In genomic region chr7:17149931-17150330, GRCm38 (mm10) we compare ENCODE assay signal across 43 mouse cellular contexts. TPM values are rescaled to one million over a fixed set of nuclear protein-coding genes. Genes with fewer than 3 reads are reported as not detected.
"Had no signal": no experiment of that assay in that cellular context is flagged by ENCODE, and none has a peak within 500 bp of the region (broad histone marks: within the 10 kb centered on the region; RNA-seq: fewer than 3 reads in every experiment).

TSS of gene Ceacam3 (plus strand) at chr7:17150282.

- H3K27ac ChIP-seq: limb, embryonic 10.5 days; limb, embryonic 12.5 days; limb, embryonic 13.5 days; limb, embryonic 15.5 days; liver, embryonic 12.5 days; liver, embryonic 13.5 days; liver, embryonic 14.5 days; liver, embryonic 15.5 days; lung, embryonic 15.5 days; macrophage; midbrain, embryonic 10.5 days; midbrain, embryonic 12.5 days; midbrain, embryonic 13.5 days; midbrain, embryonic 15.5 days; neural tube, embryonic 12.5 days had no signal

- H3K27me3 ChIP-seq: limb, embryonic 12.5 days; limb, embryonic 13.5 days; limb, embryonic 15.5 days; liver, embryonic 12.5 days; liver, embryonic 13.5 days; liver, embryonic 15.5 days; lung, embryonic 15.5 days; megakaryocyte, embryonic 14.5 days; midbrain, embryonic 12.5 days; midbrain, embryonic 13.5 days; midbrain, embryonic 15.5 days; neural tube, embryonic 12.5 days had no signal

- H3K36me3 ChIP-seq: limb, embryonic 10.5 days; limb, embryonic 12.5 days; limb, embryonic 13.5 days; limb, embryonic 15.5 days; liver, embryonic 12.5 days; liver, embryonic 13.5 days; liver, embryonic 15.5 days; lung, embryonic 15.5 days; midbrain, embryonic 10.5 days; midbrain, embryonic 12.5 days; midbrain, embryonic 13.5 days; midbrain, embryonic 15.5 days; neural tube, embryonic 12.5 days had no signal

- H3K4me3 ChIP-seq: limb, embryonic 10.5 days; limb, embryonic 12.5 days; limb, embryonic 13.5 days; limb, embryonic 15.5 days; liver, embryonic 12.5 days; liver, embryonic 13.5 days; liver, embryonic 15.5 days; lung, embryonic 15.5 days; megakaryocyte, embryonic 14.5 days; midbrain, embryonic 10.5 days; midbrain, embryonic 12.5 days; midbrain, embryonic 13.5 days; midbrain, embryonic 15.5 days; myocyte; neural tube, embryonic 12.5 days had no signal

- DNase-seq: left cerebral cortex, postnatal 4 days; liver; liver, embryonic 13.5 days; liver, postnatal 0 days; lung, adult 18-20 months; lung, adult 2 months; lung, embryonic 14.5 days; lung, postnatal 10 days; lung, postnatal 14 days; lung, postnatal 36 days; lung, postnatal 4 days; midbrain, embryonic 14.5 days had no signal

- ATAC-seq: liver, embryonic 12.5 days; liver, postnatal 0 days; lung, postnatal 0 days; midbrain, embryonic 13.5 days; midbrain, embryonic 15.5 days; midbrain, embryonic 16.5 days had no signal

- H3K9me3 ChIP-seq: limb, embryonic 15.5 days; liver, embryonic 13.5 days; liver, embryonic 15.5 days; lung, embryonic 15.5 days had no signal

- H3K4me1 ChIP-seq: limb, embryonic 10.5 days; limb, embryonic 12.5 days; limb, embryonic 13.5 days; limb, embryonic 15.5 days; liver, embryonic 12.5 days; liver, embryonic 13.5 days; liver, embryonic 15.5 days; lung, embryonic 15.5 days; megakaryocyte, embryonic 14.5 days; midbrain, embryonic 10.5 days; midbrain, embryonic 12.5 days; midbrain, embryonic 13.5 days; midbrain, embryonic 15.5 days; neural tube, embryonic 12.5 days had no signal

- H3K9ac ChIP-seq: limb, embryonic 12.5 days; limb, embryonic 13.5 days; limb, embryonic 15.5 days; liver, embryonic 12.5 days; liver, embryonic 13.5 days; liver, embryonic 14.5 days; liver, embryonic 15.5 days; liver, postnatal 0 days; lung, embryonic 14.5 days; lung, embryonic 15.5 days; midbrain, embryonic 12.5 days; midbrain, embryonic 13.5 days; midbrain, embryonic 15.5 days; neural tube, embryonic 12.5 days had no signal

RNA-seq across cellular contexts. Expression of gene Ceacam3, which starts in this region (rescaled TPM):
- total RNA-seq: left cerebral cortex, postnatal 14 days; left cerebral cortex, postnatal 25 days; left cerebral cortex, postnatal 36 days; liver, adult 2 months; megakaryocyte progenitor cell, adult 5-6 weeks; megakaryocyte, adult 5-6 weeks; megakaryocyte-erythroid progenitor cell, adult 5-6 weeks; midbrain, postnatal 0 days; monocyte, adult 5-6 weeks had no signal
- polyA plus RNA-seq: limb, embryonic 10.5 days; limb, embryonic 11.5 days; limb, embryonic 12.5 days; limb, embryonic 13.5 days; limb, embryonic 15.5 days; liver, adult 2 months; liver, embryonic 11.5 days; liver, embryonic 12.5 days; liver, embryonic 13.5 days; liver, embryonic 14.5 days; liver, embryonic 15.5 days; liver, postnatal 0 days; lung, adult 2 months; lung, embryonic 14.5 days; lung, embryonic 15.5 days; lung, postnatal 0 days; macrophage; midbrain, embryonic 10.5 days; midbrain, embryonic 11.5 days; midbrain, embryonic 12.5 days; midbrain, embryonic 13.5 days; midbrain, embryonic 14.5 days; midbrain, embryonic 15.5 days; midbrain, embryonic 16.5 days; myocyte; neural tube, embryonic 11.5 days; neural tube, embryonic 12.5 days had no signal
